Mouse (Mus musculus): Measurements from ENCODE around the gene Tomm40l.

Gene Tomm40l

GRCm38 (mm10) chr1:171190832-171191231 lies 31.5 kb downstream of the Tomm40l start:
- DNase-seq = no peak

GRCm38 (mm10) chr1:171189476-171190114 lies 32.7 kb downstream of the Tomm40l start:
- no peak for DNase-seq

- DNase-seq = no peak
Observed at GRCm38 (mm10) chr1:171189046-171189445, 33.3 kb downstream of the Tomm40l start.

GRCm38 (mm10) chr1:171187851-171188700 lies 34.2 kb downstream of the Tomm40l start:
- DNase-seq = no peak

GRCm38 (mm10) chr1:171185655-171186054 lies 36.7 kb downstream of the Tomm40l start:
- no peak for DNase-seq

GRCm38 (mm10) chr1:171184314-171184713 lies 38.0 kb downstream of the Tomm40l start:
- peak; percentile 66 for DNase-seq

GRCm38 (mm10) chr1:171183620-171184019 lies 38.7 kb downstream of the Tomm40l start:
- peak; percentile 35 for DNase-seq

- DNase-seq = no peak
Observed at GRCm38 (mm10) chr1:171183025-171183424, 39.3 kb downstream of the Tomm40l start.

GRCm38 (mm10) chr1:171179487-171180171 lies 42.7 kb downstream of the Tomm40l start:
- no peak for DNase-seq

GRCm38 (mm10) chr1:171172779-171173178 lies 49.5 kb downstream of the Tomm40l start:
- no peak for DNase-seq

- no peak for DNase-seq
Observed at GRCm38 (mm10) chr1:171171138-171171537, 51.2 kb downstream of the Tomm40l start.

GRCm38 (mm10) chr1:171169913-171170312 lies 52.4 kb downstream of the Tomm40l start:
- DNase-seq = no peak

GRCm38 (mm10) chr1:171168906-171169305 lies 53.4 kb downstream of the Tomm40l start:
- no peak for DNase-seq

Measured in lung, postnatal 14 days (tissue).